Mouse (Mus musculus): ENCODE results near the gene Slain2.
"Not testable (repeated sequence)": the region's sequence is repeated elsewhere in the genome, so short reads cannot be mapped to it uniquely, and the experiment has no call there.

The Slain2 gene

DNA sequence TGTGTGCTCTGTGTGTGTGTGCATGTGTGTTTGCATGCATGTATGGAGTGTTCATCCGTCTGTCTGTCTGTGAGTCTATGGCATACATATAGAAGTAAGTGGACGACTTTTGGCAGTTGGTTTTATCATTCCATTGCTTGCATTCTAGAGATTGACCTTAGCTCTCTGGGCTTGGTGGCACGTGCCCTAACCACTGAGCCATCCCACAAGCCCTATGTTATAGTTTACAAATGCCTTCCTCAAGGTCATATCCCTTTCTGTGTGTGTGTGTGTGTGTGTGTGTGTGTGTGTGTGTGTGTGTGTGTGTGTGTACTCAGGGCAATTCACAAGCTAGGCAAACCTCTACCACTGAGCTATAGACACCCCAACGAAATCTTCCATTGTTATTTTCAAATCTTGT lies 12.2 kb upstream of the Slain2 start:
- DNase-seq (ENCODE audit: extremely low spot score): no peak

DNA sequence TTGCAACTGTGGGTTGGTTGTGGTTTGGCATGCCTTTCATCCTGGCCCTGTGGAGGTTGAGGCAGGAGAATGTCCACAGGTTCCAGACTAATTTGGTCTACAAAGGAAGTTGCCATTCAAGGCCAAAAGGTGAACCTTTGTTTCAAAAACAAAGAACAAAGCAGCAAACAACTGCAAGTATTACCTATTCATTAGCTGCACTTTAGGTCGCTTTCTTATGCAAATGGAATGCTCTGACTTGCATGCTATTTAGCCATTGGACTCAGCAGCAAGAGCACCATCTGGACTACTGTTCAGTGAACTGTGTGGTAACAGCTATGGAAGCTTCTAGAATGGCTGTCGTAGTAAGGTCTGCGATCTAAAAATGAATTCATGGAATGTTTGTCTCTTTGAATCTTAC lies 11.8 kb upstream of the Slain2 start:
- no peak for DNase-seq (ENCODE audit: extremely low spot score)

DNA sequence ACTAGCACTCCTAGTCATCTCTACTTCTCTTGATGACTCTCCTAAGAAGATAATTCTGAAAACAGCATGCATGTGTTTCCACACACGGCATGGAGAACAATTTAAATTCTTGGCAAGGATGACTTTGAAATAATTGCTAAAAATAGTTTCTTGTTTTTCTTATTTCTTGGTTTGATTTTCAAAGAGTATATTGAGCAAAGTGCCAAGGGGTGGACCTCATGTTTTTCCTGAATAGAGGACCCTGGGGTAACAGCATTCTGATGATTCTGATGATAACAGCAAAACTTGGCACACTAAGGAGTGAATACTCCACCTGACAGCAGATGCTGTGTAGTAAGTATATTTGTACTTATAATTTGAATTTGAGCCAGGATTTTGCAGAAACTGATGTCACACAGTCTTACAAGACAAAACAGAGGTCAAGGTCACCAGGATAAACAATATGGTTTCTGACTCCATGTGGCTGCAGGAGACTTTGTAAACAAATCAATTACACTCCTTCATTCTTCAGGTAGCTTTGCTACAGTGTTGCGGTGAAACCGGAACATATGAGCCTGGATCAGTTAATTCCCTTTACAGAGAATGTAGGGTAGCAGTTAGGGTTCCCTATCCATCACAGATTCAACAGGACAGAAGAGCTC lies 11.1 kb upstream of the Slain2 start:
- no peak for DNase-seq (ENCODE audit: extremely low spot score)

DNA sequence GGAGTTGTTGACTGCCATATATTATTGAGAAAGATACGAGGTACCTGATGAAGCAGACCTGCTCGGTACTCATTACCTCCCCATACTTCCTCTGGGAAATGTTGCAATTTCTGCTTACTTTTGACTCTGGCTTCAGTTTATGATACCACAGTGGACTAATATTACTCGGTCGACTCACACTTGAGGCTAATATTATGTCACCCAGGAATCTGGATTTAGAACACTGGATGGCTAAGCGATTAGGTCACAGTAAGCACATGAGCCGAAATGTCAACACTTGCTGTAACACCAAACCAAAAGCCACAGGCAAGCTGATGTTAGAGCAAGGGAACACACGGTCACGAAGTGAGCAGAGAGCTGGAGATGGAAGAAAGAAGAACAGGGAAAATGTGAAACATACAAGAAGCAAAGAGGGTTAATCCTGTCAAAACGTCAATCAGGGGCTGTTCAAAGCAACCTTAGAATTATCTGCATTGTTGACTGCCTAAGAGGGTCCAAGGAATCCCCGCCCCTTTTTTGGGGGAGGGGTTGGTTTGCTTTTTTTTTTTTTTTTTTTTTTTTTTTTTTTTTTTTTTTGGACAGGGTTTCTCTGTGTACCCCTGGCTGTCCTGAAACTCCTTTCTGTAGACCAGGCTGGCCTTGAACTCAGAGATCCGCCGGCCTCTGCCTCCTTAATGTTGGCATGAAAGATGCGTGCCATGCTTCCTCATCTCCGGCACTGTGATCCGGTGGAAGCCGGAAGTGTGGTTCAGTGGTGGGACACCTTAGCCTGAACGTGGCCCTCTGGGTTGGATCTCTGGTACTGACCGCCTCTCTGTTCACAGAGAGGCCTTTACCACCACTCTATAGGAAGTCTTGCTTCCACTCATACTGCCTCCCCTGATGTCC lies 9.0 kb upstream of the Slain2 start:
- no peak for DNase-seq (ENCODE audit: extremely low spot score)

DNA sequence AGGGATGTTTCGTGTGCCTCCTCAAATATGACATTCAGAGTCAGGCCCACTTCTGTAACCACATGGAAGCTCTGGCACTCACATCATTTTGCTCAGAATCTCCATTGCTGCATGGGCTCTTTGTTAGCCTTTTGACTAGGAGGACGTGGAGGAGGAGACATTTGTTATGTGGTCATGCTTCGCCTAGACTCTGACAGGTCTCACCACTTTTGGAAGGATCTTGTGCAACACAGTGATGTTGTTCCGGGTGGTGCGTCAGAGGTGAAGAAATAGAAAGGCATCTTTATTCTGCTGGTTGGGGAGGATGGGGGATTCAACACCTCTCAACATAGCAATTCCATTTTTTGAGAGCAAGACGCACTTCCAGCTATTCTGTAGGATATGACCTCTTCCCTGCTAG lies 6.7 kb upstream of the Slain2 start:
- no peak for DNase-seq (ENCODE audit: extremely low spot score)

DNA sequence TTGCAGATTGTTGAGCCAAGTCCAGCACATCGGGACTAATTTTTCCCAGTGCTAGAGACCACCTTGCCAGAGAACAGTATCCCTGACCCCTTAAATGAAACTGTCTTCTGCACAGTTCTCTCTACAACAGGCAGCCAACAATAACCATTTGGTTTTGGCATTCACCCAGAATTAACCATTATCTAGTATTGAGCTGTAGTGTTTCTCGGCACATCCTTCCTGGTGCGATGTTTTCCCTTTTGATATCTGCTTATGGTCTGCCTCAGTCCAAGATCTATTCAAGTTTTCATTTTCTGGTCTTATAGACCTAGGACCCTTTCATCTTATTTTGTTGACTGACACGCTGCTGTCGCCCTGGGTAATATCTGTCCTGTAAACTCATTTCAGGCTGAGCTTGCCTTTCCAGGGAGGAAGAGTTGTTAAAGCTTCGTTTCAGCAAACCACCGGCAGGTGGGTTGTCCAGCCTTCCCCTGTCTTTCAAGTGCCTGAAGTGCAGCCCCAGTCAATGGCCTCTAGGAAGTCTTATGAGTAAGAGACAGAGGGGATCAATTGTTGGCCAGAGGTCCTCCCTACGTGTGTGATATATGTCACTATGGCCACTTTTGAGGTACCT lies 5.7 kb upstream of the Slain2 start:
- no peak for DNase-seq (ENCODE audit: extremely low spot score)

DNA sequence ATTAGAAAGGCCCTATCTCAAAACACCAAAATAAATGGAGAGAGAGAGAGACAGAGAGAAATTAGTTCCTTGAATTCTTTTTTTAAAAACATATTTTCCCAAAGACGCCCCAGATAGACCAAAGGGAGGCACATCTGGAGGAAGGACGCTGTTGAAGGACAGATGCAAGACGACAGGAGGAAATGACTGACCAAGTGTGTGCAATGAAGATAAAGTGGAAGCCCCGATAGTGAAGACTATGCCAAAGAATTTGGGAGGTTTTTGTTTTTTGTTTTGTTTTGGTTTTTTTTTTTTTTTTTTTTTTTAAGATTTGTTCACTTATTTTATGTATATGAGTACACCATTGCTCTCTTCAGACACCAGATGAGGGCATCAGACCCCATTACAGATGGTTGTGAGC lies 4.7 kb upstream of the Slain2 start:
- DNase-seq (ENCODE audit: extremely low spot score): no peak

DNA sequence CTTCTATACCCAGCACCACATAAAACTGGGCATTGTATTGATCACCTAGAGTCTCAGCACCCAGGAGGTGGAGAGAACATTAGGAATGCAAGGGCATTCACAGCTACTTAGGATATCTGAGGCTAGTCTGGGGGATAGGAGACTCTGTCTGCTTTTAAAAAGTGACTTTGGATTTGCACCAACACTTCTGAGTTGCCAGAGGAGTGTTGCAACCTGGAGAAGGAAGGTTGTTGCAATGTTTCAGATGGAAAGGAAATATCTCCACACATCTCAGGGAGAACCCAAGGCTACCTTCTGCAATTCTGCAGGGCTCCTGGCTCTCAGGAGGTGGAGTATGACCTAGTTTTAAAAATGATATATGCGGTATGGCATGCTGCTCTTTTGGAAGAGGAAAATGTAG lies 3.7 kb upstream of the Slain2 start:
- DNase-seq (ENCODE audit: extremely low spot score): no peak

DNA sequence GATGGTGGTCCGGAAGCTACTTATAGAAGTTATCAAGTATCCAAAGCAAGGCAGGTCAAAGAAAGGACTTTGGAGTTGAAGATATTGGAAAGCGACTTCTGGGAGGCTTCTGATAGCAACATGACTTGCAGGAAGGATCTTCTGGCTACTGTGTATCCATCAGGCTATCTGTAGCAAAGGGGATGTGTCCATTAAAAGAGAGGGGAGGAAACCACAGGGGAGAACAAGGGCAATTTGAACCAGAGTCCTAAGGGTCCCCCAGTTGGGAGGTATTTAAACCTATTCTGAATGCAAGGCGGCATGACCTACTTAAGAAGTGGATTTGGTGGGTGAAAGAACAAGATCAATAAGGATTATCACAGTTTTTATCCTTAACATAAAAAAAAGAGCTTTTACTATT lies 2.8 kb upstream of the Slain2 start:
- no peak for DNase-seq (ENCODE audit: extremely low spot score)

DNA sequence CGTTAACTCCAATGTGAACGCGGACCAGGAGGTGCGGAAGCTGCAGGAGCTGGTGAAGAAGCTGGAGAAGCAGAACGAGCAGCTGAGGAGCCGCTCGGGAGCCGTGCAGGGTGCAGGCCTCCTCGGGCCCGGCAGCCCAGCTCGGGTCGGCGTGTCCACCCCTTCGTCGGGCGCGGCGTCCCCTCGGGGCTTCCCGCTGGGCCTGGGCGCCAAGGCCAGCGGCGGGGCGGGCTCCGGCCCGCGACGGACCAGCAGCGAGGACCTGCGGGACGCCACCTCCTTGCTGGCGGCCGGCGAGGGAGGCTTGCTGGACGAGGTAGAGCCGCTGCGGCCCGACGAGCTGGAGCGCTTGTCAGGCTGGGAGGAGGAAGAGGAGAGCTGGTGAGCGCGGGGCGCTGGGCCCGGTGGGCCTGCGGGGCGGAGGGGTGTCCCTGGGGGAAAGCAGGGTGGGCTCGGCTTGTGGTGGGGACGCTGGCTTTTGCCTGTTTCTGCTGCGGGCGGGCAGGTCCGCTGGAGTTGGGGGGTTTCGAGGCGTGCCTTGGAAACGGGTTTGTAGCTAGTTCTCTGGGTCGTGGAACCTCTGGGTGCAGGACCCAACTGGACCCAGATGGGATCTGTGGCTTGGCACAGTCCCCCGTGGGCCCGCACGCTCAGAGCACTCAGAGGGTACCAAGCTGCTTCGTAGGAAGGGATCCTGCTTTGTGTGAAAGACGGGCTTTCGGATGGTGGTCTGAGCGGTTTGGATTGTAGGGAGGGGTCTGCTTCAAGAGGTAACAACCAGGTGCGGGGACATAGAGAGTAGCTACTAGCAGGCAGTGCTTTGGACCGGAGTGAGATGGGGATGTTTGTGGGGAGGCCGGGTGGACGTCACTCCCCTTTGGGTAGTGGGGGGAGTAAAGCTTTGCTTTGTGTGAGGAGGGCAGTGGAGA lies 793 bp downstream of the Slain2 start:
- DNase-seq (ENCODE audit: extremely low spot score): peak; percentile 72

DNA sequence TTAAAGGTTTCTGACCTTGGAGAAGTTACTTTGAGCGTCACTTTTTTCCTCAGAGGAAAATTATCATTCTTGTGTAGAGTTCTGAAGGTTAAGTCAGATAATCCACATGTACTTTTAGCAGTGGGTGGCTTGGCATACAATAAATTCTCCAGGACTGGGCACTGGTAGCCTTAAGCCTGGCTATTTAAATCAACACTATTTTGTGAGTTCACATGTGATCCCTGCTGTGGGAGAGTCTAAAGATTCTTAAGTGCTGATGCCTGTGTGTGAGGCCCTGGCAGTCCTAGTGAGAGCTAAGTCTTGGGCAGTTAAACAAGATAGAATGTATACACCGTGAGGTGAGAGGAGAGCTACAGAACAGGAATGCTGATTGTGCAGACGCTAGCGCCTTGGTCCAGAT lies 1.9 kb downstream of the Slain2 start:
- no peak for DNase-seq (ENCODE audit: extremely low spot score)

DNA sequence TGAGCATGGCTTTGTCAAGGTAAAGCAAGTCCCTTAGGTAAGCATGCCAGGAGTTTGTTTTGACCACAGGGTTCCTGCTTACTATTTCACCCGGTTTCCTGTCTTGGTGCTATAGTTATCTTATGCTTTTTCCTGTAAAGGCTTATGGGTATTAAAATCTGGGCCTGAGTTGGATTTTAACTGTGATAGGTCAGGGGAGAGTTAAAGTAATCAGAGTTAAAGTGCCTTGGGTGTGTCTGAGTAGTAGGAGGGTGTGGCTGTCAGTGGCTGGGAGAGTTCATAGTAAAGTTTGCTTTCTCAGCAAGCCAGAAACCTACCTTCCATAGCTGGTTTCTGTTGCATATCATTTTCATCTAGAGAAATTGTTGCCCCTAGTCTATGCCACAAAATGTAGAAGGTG lies 2.7 kb downstream of the Slain2 start:
- no peak for DNase-seq (ENCODE audit: extremely low spot score)

DNA sequence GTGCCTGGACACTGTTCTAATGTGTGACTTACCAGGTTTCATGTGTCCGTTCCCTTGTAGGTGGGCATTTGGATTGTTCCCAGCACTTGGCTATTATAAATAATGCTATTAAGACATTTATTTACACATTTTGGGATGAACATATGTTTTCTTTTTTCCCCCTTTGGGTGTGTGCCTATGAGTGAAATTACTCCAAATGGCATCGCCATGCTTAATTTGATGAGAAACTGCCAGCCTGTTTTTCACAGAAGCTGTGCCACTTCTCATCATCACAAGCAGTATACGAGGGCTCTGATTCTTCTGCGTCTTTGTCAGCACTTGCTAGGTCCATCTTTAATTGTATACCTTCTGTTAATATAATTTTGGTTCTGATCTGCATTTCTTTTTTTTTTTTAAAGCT lies 6.3 kb downstream of the Slain2 start:
- no peak for DNase-seq (ENCODE audit: extremely low spot score)

DNA sequence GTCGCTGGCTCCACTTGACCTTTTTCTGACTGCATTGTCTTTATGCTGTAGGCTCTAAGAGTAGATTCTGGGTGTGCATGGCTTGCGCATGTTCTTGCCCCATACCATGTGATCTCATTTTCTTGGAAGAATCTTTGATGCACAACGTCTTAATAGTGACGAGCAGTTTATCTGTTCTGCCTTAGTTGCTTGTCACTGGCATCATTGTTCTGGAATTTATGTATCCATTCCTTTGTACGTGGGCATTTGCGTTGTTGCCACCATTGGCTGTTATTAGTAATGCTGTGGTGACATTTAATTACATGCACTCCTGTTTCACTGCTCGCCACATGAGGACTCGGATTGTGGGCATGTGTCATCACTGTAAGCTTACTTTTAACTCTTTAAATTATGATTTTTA lies 7.1 kb downstream of the Slain2 start:
- DNase-seq (ENCODE audit: extremely low spot score): no peak

DNA sequence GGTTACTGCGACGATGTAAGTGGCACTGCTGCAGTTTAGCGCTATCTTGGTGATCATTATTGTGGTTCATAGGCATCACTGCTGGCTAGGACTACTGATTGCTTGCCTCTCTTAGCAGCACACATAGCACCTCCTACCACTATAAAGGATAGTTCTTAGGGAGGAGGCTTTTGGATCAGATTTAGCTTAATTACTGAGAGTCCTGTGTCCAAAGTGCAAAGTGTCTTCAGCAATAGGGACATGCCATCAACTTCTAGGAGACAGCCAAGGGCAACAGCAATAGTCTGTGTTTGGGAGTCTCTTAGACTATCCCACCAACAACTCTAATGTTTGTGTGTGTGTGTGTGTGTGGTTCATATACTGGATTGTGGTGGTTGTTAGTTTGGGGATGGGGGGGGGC lies 8.7 kb downstream of the Slain2 start:
- DNase-seq (ENCODE audit: extremely low spot score): no peak

DNA sequence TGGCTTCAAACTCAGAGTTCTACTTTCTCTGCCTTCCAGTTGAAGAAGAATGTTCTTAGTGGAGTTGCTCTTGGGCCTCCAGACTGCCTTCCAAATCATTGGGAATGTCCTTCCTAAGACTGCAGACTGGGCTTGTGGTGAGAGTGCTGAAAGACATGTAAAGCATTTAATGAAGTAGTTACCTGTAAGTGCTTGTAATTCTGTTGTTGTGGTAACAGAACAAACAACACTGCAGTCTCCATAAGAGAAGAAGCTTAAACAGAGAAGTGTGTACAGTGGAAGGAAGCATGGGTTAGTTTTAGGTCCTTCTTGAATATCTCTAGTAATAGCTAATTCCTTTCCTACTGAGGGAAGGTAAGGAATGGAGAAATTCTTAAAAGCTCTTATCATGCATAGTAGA lies 13.0 kb downstream of the Slain2 start:
- DNase-seq (ENCODE audit: extremely low spot score): no peak

DNA sequence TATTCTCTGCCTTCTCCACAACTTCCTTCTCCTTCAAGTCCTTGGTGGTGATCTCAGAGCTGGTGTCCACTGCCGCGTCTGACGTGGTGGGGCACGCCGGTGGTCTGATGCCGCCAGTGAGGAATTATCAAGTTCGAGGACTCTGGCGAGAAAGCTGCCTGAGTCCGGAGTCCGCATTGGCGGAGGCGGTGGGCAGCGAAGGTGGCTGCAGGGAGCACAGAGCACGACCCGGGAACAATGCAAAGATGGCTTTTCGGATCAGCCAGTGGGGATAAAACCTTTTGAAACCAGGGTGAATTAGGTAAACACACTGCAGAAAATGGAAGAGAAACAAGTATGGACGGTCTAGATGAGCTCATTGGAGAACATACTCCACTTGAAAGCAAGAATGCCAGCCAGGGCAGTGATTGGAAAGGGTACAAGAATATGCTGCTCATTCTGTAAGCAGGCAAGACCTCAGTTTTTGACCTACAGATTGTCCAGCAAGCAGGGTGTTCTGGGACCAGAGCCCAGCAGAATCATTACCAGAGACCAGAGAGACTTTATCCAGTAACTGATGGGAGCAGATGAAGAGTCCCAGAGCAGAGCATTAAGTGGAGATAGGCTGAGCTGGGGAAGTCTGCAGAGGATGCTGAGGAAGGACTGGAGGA lies 19.0 kb downstream of the Slain2 start:
- DNase-seq (ENCODE audit: extremely low spot score): no peak

DNA sequence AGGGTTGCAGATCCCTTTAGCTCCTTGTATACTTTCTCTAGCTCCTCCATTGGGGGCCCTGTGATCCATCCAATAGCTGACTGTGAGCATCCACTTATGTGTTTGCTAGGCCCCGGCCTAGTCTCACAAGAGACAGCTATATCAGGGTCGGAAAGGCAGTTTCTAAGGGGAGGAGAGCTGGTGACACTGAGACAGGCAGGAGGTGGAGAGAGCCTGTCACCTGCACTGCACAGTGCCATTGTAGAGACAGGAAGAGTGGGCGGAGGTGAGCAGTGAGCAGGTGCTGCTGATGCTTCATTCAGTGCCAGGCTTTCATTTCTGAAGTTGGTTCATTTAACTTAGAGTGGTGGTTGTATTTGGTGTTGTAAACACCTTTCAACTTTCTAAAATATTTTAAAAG lies 24.3 kb downstream of the Slain2 start:
- DNase-seq (ENCODE audit: extremely low spot score): not testable (repeated sequence)

DNA sequence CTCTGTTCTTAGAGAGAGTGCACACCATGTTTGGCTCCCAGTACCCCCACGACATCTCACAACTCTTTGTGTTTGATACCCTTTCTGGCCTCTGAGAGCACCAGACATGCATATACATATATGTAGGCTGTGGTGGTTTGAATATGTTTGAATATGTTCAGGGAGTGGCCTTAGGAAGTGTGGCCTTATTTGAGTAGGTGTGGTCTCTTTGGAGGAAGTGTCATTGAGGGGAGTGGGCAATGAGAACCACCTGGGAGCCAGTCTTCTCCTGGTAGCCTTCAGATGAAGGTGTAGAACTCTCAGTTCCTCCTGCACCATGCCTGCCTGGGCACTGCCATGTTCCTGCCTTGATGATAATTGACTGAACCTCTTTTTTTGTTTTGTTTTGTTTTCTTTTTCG lies 25.2 kb downstream of the Slain2 start:
- no peak for DNase-seq (ENCODE audit: extremely low spot score)

DNA sequence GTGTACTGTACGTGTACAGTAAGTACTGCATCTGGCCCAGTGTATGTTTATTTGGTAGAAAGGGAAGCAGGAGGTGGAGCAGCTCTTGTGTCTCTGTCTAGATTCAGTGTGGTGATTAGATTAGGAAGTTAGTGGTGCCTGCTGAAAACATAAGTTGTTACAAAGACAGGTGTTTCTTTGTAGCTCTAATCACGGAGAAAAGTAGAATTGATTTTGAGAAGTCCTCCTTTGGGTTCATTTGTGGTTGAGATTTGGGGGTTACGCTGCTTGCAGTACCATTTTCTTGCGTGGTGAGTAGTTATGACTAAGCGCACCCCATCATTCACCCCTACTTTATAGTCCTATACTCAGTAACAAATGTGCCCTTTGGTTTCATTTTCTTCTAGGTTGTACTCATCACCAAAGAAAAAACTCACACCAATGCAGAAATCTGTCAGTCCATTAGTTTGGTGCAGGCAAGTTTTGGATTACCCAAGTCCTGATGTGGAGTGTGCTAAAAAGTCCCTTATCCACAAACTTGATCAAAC lies 26.9 kb downstream of the Slain2 start:
- DNase-seq (ENCODE audit: extremely low spot score): no peak

DNA sequence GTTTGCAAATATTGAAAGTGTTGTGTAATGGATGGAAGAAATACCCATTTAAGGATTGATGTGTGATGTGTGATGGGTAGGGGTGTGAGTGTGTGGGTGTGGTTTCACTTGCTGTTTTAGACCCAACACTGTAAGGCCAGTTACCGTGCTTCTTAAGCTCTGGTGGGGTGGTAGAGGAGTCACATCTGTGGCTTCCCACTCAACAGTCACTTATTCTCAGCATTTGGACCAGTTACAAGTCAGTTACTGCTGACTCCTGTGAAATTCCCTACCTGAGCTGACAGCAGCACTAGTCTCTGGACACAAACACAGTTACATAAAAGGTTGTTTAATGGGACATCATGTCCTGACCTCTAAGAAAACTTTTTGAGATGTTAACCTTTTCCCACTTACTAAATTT lies 34.0 kb downstream of the Slain2 start:
- no peak for DNase-seq (ENCODE audit: extremely low spot score)
